8 mouse cellular contexts compared by ENCODE assay signal in the genomic region with DNA sequence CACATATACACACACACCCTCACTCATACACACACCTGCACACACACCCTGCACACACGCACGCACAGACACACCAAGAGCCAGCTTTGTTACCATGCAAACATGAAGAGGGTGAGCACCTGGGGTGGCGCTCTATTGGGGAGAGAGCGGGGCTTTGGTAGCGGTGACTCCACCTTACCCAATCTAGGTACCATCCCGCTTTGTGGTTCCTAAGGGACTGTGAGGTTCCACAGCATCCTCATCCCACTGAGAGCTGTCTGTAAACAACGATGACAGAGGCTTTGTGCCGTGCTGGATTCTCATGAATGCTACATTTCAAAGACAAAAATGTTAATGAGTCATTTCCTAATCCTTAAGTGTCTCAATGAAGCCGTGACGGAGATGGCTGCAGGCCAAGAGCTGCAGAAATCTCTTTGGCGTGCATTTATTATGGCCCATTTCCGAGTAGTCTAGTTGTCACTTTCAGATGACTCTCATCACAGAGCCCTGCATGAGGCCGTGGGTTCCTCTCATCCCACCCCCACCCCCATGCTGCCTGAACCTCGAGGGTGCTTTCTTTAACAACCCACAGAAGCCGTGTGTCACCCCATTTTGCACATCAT. TPM values are rescaled to one million over a fixed set of nuclear protein-coding genes. Genes with fewer than 3 reads are reported as not detected.
DNase-seq lines count a peak whose midpoint lies in the region; ATAC-seq lines count a peak whose summit lies in the region.

No protein-coding gene starts in this region.

- peak; percentile 63 to 65 for DNase-seq in cerebellum, postnatal 14 days
- DNase-seq in cerebellum, adult 9-11 months, result no peak
- peak; percentile 29 for DNase-seq in urinary bladder, postnatal 14 days (ENCODE audit: low spot score)
- no peak for DNase-seq in urinary bladder, adult 18-20 months (ENCODE audit: low spot score in 2 of 2)
- DNase-seq in lung, adult 18-20 months, result peak; percentile 57 to 70
- peak; percentile 48 for DNase-seq in right cerebral cortex, postnatal 25 days
- DNase-seq in thymus, postnatal 25 days, result no peak

- ATAC-seq in inflammation-experienced regulatory T-cells, adult 6 months, result peak; percentile 58

RNA-seq across cellular contexts. Expression of a gene that starts 10.5 kb away (rescaled TPM):
- 100 to 1,000 TPM; 115 to 333 (median 260) TPM for polyA plus RNA-seq in inflammation-experienced regulatory T-cells, adult 6 months (2017; shearing (Covaris generic))

Comparison
In these comparisons a context has a peak if more than half of its experiments do, and no peak if none do; other contexts are left out.
1. DNase-seq: peak in cerebellum, postnatal 14 days (2 of 2), urinary bladder, postnatal 14 days (single experiment), lung, adult 18-20 months (2 of 2) and right cerebral cortex, postnatal 25 days (single experiment); none in cerebellum, adult 9-11 months (single experiment), urinary bladder, adult 18-20 months (0 of 2) and thymus, postnatal 25 days (single experiment).